Mouse (Mus musculus): ENCODE measurements around the gene Lhx8.

Lhx8 gene

GRCm38 (mm10) chr3:154321921-154322574 lies 8.4 kb downstream of the Lhx8 start:
- DNase-seq: no peak

DNA sequence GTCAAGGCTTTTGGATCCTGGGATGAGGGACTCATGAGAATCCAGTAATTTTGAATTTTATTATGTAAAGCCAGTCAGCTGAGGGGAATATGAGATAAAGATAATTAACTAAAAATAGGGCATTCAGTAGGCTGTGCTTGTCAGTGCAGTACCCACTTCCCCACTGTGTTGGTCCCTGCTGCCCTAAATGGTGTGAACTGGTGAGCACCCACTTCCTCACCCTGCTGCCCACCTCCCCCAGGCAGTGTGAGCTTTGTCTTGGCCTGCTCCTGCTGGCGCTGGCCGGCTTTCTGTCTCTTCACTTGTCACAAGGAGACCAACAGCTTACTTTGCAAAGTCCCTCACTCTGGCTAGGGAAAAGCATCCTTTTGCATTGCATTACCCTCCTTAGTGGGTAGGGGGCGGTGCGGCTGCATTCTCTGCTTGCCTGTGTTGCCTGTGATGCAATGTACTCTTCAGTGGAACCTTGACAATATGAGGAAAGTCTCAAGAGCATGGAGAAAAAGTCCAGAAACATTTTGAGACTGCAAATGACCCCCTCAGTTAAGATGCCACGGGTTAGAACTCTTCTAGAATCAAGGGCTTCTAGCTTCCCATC lies 12.7 kb downstream of the Lhx8 start:
- no peak for DNase-seq

DNA sequence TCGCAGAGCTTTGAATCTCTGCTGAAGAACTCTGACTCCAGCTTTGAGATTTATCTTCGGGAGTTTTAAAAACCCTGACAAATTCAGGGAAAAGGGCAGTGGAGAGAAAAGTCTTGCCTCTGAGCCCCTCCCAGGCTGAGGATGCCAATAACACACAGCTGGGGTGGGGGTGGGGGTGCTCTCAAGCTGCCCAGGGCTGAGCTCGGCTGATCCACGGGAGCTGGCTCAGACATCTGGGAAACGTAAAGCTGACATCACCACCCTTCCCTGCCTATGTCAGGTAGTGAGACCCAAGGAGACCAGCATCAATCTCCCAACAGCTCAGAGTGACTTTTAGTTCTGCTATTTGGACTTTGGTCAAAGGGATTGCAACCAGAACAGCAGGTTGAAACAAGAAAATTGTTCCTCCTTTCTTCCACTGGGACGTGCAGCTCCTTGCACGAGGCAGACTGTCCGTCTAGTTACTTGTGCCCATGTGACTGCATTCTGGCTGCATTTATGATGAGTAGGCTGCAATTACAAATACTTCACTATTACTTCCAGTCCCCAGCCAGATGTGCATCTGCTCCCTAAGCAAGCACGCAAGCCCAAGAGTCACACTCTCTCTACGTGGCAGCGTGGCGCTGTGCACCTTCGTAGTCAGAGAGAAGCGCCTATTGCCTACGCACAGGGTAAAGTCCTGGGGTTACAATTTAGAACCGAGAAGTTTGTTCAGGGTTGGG lies 25.1 kb downstream of the Lhx8 start:
- DNase-seq: no peak

DNA sequence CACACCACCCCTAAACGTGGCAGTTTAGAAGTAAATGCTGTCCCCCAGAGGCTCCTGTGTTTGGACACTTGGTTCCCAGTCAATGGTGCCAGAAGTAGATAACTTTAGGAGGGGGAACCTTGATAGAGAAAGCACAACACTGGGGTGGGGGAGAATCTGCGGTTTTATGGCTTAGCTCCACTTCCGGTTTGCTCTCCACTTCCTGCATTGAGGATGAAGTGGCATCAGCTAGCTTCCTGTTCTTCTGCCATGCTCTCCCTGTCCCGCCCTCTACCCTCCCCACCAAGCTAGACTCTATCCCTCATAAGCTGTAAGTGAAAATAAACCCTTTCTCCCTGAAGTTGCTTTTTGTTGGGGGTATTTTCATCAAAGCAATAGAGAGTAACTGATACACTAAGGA lies 29.4 kb downstream of the Lhx8 start:
- DNase-seq: no peak

DNA sequence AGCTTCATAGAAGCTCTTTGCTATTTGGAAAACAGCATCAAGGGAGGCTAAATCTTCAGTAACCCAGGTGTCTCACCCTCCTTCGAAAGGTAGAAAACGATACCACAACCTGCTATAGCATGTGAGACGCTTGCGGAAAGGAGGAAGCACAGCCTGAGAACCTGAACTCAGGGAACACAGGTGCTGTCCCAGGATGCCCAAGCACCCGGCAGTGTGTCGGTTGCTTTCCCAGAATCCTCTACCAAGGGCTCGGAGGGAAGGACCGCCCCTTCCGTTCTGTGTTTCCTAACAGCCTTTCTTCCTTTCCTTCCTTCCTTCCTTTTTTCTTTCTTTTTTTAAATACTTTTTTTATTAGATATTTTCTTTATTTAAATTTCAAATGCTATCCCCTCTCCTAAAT lies 30.5 kb downstream of the Lhx8 start:
- no peak for DNase-seq

DNA sequence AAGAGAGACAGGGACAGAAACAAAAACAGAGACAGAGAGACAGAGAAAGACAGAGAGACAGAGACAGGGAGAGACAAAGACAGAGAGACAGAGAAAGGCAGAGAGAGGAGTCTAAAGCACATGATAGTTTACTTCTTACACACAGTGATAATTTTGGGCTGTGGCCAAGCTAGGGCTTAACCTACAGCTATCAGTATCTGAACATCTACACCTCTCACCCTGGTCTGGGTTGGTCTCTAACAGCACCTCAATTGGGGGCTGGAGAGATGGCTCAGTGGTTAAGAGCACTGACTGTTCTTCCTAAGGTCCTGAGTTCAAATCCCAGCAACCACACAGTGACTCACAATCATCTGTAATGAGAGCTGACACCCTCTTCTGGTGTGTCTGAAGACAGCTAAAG lies 32.0 kb downstream of the Lhx8 start:
- DNase-seq: no peak

GRCm38 (mm10) chr3:154297499-154297898 lies 33.0 kb downstream of the Lhx8 start:
- no peak for DNase-seq

- no peak for DNase-seq
Measured at GRCm38 (mm10) chr3:154294924-154295834, 35.3 kb downstream of the Lhx8 start.

DNA sequence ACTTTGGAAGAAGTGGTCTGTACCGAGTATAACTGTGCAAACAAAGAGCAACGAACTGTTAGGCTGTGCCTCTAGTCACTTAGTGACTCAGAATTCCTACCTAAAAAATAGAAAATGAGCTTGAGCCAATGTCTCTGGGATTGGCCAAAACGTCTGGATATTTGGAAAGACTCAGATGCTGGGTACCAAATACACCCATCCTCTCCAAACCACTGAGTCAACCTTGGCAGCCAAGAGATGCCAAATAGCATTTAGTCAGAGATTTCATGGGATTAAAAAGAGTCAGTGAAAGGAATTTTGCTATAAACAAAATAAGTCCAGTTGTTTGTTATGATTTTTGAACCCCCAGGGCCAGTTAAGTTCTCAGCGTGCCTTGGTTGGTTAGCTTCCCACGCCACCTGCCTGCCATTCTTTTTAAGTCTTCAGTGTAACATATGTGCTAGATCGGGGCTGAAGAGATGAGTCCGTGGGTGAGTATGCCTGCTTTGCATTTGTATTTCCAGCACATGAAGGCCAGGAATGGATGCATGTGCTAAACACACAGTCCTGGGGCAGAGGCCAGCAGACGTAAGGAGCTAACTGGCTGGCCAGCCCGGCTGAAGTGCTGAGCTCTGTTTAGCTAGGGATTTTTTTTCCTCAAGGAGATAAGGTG lies 36.5 kb downstream of the Lhx8 start:
- no peak for DNase-seq

- no peak for DNase-seq
Measured at GRCm38 (mm10) chr3:154292126-154292525, 38.3 kb downstream of the Lhx8 start.

DNA sequence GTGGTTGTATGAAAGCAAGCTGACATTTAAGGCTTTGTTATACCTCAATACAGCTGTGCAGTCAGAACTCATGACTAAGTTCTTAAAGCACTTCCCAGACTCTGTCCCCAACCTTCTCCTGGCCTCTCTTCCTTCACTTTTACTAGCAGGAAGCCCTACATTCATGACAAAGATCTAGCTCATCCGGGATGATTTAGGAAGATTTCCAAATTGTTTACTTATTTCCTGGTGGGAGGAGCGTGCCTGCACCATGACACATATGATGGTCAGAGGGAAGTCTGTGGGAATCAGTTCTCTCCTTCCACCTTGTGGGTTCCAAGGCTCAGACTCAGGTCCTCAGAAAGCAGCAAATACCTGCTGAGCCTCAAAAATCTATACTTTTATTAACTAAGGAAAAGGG lies 40.1 kb downstream of the Lhx8 start:
- DNase-seq: no peak

DNA sequence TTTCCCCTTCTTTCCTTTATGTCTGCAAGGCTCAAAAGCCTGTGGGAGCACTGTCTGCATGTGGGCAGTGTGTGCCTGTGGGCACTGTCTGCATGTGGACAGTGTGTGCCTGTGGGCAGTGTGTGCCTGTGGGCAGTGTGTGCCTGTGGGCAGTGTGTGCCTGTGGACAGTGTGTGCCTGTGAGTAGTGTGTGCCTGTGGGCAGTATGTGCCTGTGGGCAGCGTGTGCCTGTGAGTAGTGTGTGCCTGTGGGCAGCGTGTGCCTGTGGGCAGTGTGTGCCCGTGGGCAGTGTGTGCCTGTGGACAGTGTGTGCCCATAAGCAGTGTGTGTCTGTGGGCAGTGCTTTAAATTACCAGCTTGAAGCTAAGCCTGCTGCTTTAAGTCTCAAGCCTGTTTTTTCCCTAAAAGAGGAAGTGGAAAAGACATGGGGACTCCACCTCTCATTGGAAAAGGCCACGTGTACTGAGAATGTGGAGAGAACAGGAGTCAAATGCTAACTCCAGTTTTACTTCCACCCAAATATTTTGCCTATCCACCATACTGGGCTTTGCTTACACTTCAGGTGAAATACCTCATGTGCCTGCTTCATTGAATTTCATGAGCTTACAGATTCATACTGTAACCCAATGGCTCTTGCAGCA lies 41.9 kb downstream of the Lhx8 start:
- DNase-seq: no peak

GRCm38 (mm10) chr3:154287217-154287616 lies 43.2 kb downstream of the Lhx8 start:
- DNase-seq: no peak

- no peak for DNase-seq
Measured at GRCm38 (mm10) chr3:154285351-154285750, 45.1 kb downstream of the Lhx8 start.

DNA sequence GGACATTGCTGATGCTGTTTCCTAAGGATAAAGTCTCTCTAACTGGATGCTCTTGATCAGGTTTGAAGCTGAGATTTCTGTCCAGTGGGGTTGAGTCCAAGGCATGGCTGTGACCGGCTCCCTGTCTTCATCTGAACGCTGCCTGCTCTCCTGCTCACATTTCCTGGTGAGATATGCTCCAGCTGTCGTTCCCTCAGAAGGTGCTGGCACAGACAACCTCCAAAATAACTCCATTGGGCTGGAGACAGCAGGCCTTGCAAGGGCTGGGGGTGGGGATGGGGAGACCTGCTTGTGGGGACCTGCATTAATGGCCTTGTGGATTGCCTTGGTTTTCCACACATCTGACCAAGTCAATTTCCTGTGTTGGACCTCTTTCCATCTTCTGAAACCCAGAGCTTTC lies 46.2 kb downstream of the Lhx8 start:
- DNase-seq: no peak

DNA sequence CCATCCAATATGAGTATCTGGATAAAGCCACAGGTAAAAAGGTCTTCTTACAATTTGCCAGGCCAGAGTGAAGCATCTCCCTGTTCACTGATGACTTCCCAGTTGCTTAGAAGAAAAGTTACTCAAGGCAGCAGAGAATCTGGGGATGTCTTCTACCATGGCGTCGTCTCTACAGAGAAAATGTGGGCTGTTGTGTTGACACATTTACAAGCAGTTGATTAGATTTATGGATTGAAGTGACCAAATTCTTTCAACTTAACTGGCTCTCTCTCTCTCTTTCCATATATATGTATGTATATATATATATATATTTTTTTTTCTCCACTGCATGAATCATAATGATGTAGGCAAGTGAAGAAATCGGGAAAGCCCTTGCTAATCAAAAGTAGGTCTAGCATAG lies 55.8 kb downstream of the Lhx8 start:
- DNase-seq: no peak

DNA sequence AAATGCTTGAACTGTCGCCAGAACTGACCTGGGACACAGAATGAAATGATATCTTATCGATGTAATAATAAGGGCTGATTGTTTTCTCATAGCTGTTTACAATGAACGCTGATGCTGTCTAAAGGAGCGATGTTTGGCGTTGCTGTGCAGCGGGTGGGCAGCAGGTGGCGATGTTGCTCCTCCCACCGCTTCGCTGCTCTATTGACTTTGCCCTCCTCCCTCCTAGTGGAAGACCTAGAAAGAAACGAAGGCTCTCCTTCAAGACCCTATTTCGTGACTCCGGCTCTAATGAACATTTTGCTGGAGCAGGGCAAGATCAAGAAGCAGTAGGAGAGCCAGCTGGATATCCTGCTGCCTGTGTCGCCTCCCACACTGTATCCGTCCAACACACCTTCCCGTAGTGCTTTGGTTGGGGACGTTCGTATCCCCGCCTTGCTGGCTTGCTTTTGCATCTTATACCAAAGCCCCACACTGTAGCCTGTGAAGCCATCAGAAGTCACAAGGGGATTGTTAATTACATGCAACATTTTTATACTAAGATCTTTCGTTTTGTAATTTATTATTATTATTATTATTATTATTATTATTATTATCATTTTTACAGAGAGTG lies 60.6 kb downstream of the Lhx8 start:
- DNase-seq: peak; percentile 35

- DNase-seq: no peak
Measured at GRCm38 (mm10) chr3:154268313-154268712, 62.1 kb downstream of the Lhx8 start.

DNA sequence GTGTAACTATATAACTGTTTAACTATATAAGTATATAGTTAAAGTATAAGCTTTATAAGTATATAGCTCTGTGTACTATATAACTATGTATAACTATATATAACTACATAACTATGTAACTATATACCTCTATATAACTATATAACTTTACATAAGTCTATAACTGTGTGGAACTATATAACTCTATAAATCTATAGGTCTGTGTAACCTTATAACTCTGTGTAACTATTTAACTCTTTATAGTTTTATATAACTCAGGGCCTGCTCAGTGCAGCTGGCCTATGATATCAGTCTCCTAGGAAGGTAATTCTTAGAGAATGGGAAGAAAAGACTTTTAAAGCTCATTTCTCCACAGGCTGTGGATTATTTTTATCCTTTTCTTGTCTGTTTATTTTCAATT lies 73.1 kb downstream of the Lhx8 start:
- no peak for DNase-seq
